Mouse (Mus musculus): ENCODE measurements around the gene Cdkl4. TPM values are rescaled to one million over a fixed set of nuclear protein-coding genes. Genes with fewer than 3 reads are reported as not detected.
A peak's percentile ranks its signal among the peaks of the same experiment; 100 is the strongest.

The Cdkl4 gene
- 0.03 TPM in 1 of 2 replicates, not detected in the other for polyA plus RNA-seq (2012; rRNA removed)

DNA sequence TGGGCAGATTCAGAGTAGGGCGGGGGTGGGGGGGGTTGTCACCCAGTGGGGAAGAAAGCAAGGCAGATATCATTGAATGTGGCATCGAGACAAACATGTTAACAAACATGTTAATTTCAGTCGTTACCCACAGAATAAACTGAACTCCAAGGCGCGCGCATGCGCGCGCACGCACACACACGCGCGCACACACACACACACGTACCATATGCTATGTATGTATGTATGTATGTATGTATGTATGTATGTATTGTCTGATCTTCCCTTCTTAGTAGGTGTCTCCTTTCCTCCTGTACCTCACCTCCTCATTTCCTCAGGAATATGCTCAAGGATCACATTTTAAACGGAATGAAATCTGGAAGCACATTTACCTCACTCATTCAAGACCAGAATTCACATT is at the start of gene Cdkl4:
Gene Cdkl4, minus strand, starts transcription at position 175 of the 400 bp plus-strand sequence.
- peak within 1 kb of the TSS; percentile 10 for H3K4me3 ChIP-seq (ENCODE audit: low read depth, low read length)
- peaks cover 3% of the 10 kb centered on the region; the same call in 1 of the 2 replicates for H3K4me1 ChIP-seq (ENCODE audit: control insufficient read depth, insufficient read depth, insufficient read length, low read length)
- no peak within 1 kb of the TSS for H3K27ac ChIP-seq (ENCODE audit: insufficient read depth, low read depth, low read length)
- peaks cover 10% of the 10 kb centered on the region for H3K36me3 ChIP-seq (ENCODE audit: control insufficient read depth, insufficient read depth, low read length)
- H3K27me3 ChIP-seq (ENCODE audit: control insufficient read depth, insufficient read depth, low read length) = 0 out of 2 replicates have a peak, but pooled peaks cover 7% of the 10 kb centered on the region
- 72% methylated on average over 15 of the region's 15 CpGs for WGBS
- TF ChIP-seq CTCF (IDR thresholded peaks at IDR 0.05; ENCODE audit: extremely low read depth, insufficient read length, insufficient replicate concordance, low read depth, low read length) (no peak), POLR2A (IDR thresholded peaks at IDR 0.05; ENCODE audit: low read depth, low read length) (no peak)

DNA sequence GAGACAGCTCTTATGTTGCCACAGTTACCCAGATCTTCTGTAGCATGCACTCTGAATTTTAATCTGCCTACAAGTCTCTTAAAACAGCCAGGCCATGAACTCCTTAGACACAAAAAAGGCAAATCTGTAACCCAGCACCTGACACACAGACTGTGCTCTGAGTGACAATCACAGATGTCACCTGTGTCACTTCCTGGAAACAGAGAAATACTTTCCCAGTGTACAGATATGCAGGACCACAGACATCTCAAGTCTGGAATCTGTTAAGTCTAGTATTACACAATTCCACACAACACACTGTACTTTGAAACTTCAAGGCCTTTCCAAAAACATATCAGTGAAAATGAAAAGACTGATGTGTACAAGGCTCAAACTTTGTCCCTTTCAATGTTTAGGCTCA is 47.4 kb upstream of the Cdkl4 start:
- H3K27ac ChIP-seq (ENCODE audit: insufficient read depth, low read depth, low read length) = no peak overlapping the region
- H3K4me3 ChIP-seq (ENCODE audit: low read depth, low read length) = no peak overlapping the region
- no peaks in the 10 kb centered on the region for H3K4me1 ChIP-seq (ENCODE audit: control insufficient read depth, insufficient read depth, insufficient read length, low read length)
- no peaks in the 10 kb centered on the region for H3K27me3 ChIP-seq (ENCODE audit: control insufficient read depth, insufficient read depth, low read length)
- TF ChIP-seq POLR2A (IDR thresholded peaks at IDR 0.05; ENCODE audit: low read depth, low read length) (no peak), CTCF (IDR thresholded peaks at IDR 0.05; ENCODE audit: extremely low read depth, insufficient read length, insufficient replicate concordance, low read depth, low read length) (no peak)
- peaks cover 10% of the 10 kb centered on the region for H3K36me3 ChIP-seq (ENCODE audit: control insufficient read depth, insufficient read depth, low read length)

DNA sequence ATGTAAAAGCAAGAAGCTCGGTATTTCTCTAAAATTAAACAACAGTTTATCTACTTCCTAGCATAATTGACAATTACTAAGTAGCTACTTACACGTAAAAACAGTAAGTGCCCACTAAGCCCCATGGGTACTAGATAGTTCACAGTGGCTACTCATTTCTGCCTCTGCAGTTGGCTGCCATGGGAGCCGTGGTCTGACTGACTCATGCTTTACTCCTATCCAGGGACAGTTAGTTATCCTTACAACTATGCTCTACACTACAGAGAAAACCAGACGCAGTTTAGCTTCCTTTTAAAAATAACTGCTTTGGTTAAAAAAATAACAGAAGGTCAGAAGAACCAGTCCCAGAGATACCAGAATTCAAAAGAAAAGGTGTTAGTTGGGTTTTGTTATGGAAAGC is 44.1 kb upstream of the Cdkl4 start:
- WGBS = 85% methylated on average over 4 of the region's 4 CpGs
- Histone ChIP-seq H3K27me3 (ENCODE audit: control insufficient read depth, insufficient read depth, low read length) (no peaks in the 10 kb centered on the region), H3K4me1 (ENCODE audit: control insufficient read depth, insufficient read depth, insufficient read length, low read length) (no peaks in the 10 kb centered on the region), H3K27ac (ENCODE audit: insufficient read depth, low read depth, low read length) (no peak overlapping the region), H3K36me3 (ENCODE audit: control insufficient read depth, insufficient read depth, low read length) (peaks cover 9% of the 10 kb centered on the region), H3K4me3 (ENCODE audit: low read depth, low read length) (no peak overlapping the region)
- TF ChIP-seq POLR2A (IDR thresholded peaks at IDR 0.05; ENCODE audit: low read depth, low read length) = no peak
- no peak for TF ChIP-seq CTCF (IDR thresholded peaks at IDR 0.05; ENCODE audit: extremely low read depth, insufficient read length, insufficient replicate concordance, low read depth, low read length)

DNA sequence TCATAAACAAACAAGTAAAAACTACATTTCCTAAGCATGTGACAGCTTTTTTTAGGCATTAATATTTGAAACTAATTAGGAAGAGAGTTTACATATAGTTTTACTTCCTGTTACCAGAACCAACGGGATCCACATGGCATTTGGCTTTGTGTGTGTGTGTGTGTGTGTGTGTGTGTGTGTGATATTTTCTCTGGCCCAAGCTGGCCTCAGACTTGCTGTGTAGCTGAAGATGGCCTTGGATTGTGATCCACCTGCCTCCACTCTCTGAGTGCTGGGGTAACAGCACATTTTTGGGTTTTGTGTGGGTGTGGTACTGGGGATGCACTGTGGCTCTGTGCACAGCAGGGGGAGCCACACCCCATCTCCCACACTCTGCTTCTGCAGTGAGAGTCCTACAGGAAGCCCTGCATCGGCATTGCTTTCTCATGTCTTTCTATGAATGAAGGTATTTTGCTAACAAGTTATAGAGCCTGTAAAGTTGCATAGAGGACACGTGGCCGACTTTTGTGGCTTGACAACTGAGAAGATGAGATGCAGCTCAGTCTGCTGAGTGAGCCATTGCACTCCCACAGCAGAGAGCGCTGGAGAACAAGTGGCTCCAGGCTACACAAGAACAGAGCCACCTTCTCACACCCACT is 43.3 kb upstream of the Cdkl4 start:
- TF ChIP-seq POLR2A (IDR thresholded peaks at IDR 0.05; ENCODE audit: low read depth, low read length) (no peak), CTCF (IDR thresholded peaks at IDR 0.05; ENCODE audit: extremely low read depth, insufficient read length, insufficient replicate concordance, low read depth, low read length) (peak; percentile 82; the same call in 1 of the 2 replicates)
- WGBS = 52% methylated on average over 5 of the region's 5 CpGs
- no peaks in the 10 kb centered on the region for H3K27me3 ChIP-seq (ENCODE audit: control insufficient read depth, insufficient read depth, low read length)
- H3K27ac ChIP-seq (ENCODE audit: insufficient read depth, low read depth, low read length) = no peak overlapping the region
- H3K4me3 ChIP-seq (ENCODE audit: low read depth, low read length) = no peak overlapping the region
- H3K36me3 ChIP-seq (ENCODE audit: control insufficient read depth, insufficient read depth, low read length) = peaks cover 10% of the 10 kb centered on the region
- H3K4me1 ChIP-seq (ENCODE audit: control insufficient read depth, insufficient read depth, insufficient read length, low read length) = no peaks in the 10 kb centered on the region

DNA sequence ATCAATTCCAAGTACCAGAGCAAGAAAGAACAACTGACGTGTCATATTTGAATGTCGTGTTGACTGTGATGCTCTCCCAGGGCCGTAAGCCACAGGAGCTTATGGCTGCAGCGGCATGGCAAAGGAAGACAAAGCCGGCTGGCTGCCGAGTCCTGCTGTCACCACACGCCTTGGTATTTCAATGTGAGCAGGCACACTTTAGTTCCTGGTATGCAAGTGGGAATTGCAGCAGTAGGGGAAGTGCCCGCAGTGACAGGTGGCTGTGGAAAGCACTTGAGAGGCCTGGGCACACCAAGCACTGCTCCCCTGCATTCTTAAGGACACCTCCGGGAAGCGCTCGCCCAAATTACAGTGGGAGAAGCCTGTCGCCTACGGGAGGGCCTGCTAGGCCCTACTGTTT is 41.9 kb upstream of the Cdkl4 start:
- H3K4me1 ChIP-seq (ENCODE audit: control insufficient read depth, insufficient read depth, insufficient read length, low read length) = no peaks in the 10 kb centered on the region
- H3K4me3 ChIP-seq (ENCODE audit: low read depth, low read length) = no peak overlapping the region
- H3K27ac ChIP-seq (ENCODE audit: insufficient read depth, low read depth, low read length) = no peak overlapping the region
- peaks cover 22% of the 10 kb centered on the region for H3K36me3 ChIP-seq (ENCODE audit: control insufficient read depth, insufficient read depth, low read length)
- TF ChIP-seq POLR2A (IDR thresholded peaks at IDR 0.05; ENCODE audit: low read depth, low read length) (no peak), CTCF (IDR thresholded peaks at IDR 0.05; ENCODE audit: extremely low read depth, insufficient read length, insufficient replicate concordance, low read depth, low read length) (no peak)
- no peaks in the 10 kb centered on the region for H3K27me3 ChIP-seq (ENCODE audit: control insufficient read depth, insufficient read depth, low read length)
- WGBS = 93% methylated on average over 13 of the region's 13 CpGs

DNA sequence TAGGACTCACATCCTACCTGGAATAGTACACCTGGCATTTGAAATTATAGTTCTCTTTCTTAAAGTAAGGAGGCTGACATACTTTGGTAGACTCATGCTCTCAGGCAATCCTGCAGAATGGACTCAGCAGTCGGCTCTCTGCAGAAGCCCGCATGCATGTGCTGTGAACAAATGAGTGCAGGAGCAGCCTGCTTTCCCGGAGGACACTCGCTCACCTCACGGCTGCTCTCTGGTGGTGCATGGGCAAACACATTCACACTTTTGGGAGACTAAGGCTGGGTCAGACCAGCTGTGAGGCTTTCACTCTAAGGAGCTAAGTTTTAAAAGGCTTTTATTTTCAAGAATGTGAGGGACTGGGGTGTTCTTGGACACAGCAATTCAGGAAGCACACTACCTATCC is 41.3 kb upstream of the Cdkl4 start:
- no peak for TF ChIP-seq CTCF (IDR thresholded peaks at IDR 0.05; ENCODE audit: extremely low read depth, insufficient read length, insufficient replicate concordance, low read depth, low read length)
- no peak for TF ChIP-seq POLR2A (IDR thresholded peaks at IDR 0.05; ENCODE audit: low read depth, low read length)
- Histone ChIP-seq H3K27ac (ENCODE audit: insufficient read depth, low read depth, low read length) (no peak overlapping the region), H3K27me3 (ENCODE audit: control insufficient read depth, insufficient read depth, low read length) (no peaks in the 10 kb centered on the region), H3K4me1 (ENCODE audit: control insufficient read depth, insufficient read depth, insufficient read length, low read length) (no peaks in the 10 kb centered on the region), H3K36me3 (ENCODE audit: control insufficient read depth, insufficient read depth, low read length) (peaks cover 24% of the 10 kb centered on the region), H3K4me3 (ENCODE audit: low read depth, low read length) (no peak overlapping the region)
- WGBS = 92% methylated on average over 5 of the region's 5 CpGs

DNA sequence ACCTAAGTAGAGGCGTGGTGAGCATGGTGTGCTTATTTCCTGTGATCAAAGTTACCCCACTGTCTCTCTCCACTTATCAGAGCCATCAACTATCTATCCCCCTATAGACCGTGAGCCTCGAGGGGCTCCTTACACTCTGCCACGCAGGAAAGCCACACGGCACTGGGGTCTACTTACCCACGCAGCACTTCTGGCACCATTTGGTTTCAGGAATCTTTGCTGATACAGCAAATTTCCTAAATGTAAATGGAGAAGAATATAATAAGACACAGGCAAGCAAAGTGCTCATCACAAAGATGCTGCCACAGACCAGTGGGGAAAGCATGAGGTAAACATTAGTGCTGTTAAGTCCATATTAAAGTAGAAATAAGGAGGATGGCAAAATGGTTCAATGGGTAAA is 26.2 kb upstream of the Cdkl4 start:
- peaks cover 70% of the 10 kb centered on the region for H3K36me3 ChIP-seq (ENCODE audit: control insufficient read depth, insufficient read depth, low read length)
- TF ChIP-seq POLR2A (IDR thresholded peaks at IDR 0.05; ENCODE audit: low read depth, low read length) = no peak
- no peaks in the 10 kb centered on the region for H3K4me1 ChIP-seq (ENCODE audit: control insufficient read depth, insufficient read depth, insufficient read length, low read length)
- H3K27ac ChIP-seq (ENCODE audit: insufficient read depth, low read depth, low read length) = no peak overlapping the region
- H3K27me3 ChIP-seq (ENCODE audit: control insufficient read depth, insufficient read depth, low read length) = no peaks in the 10 kb centered on the region
- 92% methylated on average over 6 of the region's 6 CpGs for WGBS
- H3K4me3 ChIP-seq (ENCODE audit: low read depth, low read length) = no peak overlapping the region

Measured in small intestine, adult 2 months (tissue).